Mouse (Mus musculus) embryonic fibroblast, embryonic 13.5 days (primary cell): Measurements from ENCODE around the gene Znfx1. TPM values are rescaled to one million over a fixed set of nuclear protein-coding genes. Genes with fewer than 3 reads are reported as not detected.
"Not testable (repeated sequence)": the region's sequence is repeated elsewhere in the genome, so short reads cannot be mapped to it uniquely, and the experiment has no call there.

Source experiments
- H3K27ac ChIP-seq: 2 replicates; pipeline ENCODE4 v1.5.1; 2012; ENCODE audit warnings: low read length, control low read depth, inconsistent platforms; ENCODE audit not compliant: insufficient read depth
- H3K4me1 ChIP-seq: 2 replicates; pipeline ENCODE4 v1.6.1; 2011; ENCODE audit warnings: low read length; ENCODE audit not compliant: control insufficient read depth, insufficient read depth
- H3K4me3 ChIP-seq: 2 replicates; pipeline ENCODE4 v1.5.1; 2011; ENCODE audit warnings: mild to moderate bottlenecking, control low read depth, low read length; ENCODE audit not compliant: insufficient read depth
- CTCF ChIP-seq: IDR thresholded peaks from 2 replicates; pipeline ENCODE4 v1.5.1; 2011; ENCODE audit warnings: mild to moderate bottlenecking, control low read depth, low read length, moderate library complexity, borderline replicate concordance; ENCODE audit not compliant: insufficient read depth
- POLR2A ChIP-seq: IDR thresholded peaks from 2 replicates; pipeline ENCODE4 v1.6.1; 2011; ENCODE audit warnings: low read depth, mild to moderate bottlenecking, control low read depth, low read length, moderate library complexity
- polyA plus RNA-seq: library from polyadenylated mRNA; stranded (reverse); fragments of >200 nt; gene quantifications from 2 replicates; pipeline ENCODE4 v1.2.4, GENCODE M21; 2011; ENCODE audit warnings: low read depth; ENCODE audit not compliant: missing spikeins, insufficient read length

Gene Znfx1
- polyA plus RNA-seq, 1 experiment: 23.6 TPM

GRCm38 (mm10) chr2:167028553-167028952 is 34.3 kb downstream of the Znfx1 start:
- Histone ChIP-seq H3K4me1 (no peaks in the 10 kb centered on the region), H3K27ac (no peak overlapping the region), H3K4me3 (no peak overlapping the region)
- TF ChIP-seq CTCF (no peak), POLR2A (no peak)

GRCm38 (mm10) chr2:167019396-167019795 is 43.4 kb downstream of the Znfx1 start:
- no peak overlapping the region for H3K27ac ChIP-seq
- peaks cover 4% of the 10 kb centered on the region for H3K4me1 ChIP-seq
- TF ChIP-seq POLR2A (no peak), CTCF (no peak)
- H3K4me3 ChIP-seq: no peak overlapping the region

GRCm38 (mm10) chr2:167015382-167015718 is 47.5 kb downstream of the Znfx1 start:
- TF ChIP-seq CTCF: no peak
- TF ChIP-seq POLR2A: no peak
- Histone ChIP-seq H3K27ac (no peak overlapping the region), H3K4me3 (peak overlapping the region; percentile 93), H3K4me1 (peaks cover 4% of the 10 kb centered on the region)

- H3K4me3 ChIP-seq: peak within 1 kb of the TSS; percentile 93
- peak within 1 kb of the TSS; percentile 53; the same call in 1 of the 2 replicates for H3K27ac ChIP-seq
- TF ChIP-seq POLR2A (peak; percentile 73), CTCF (no peak)
- H3K4me1 ChIP-seq: peaks cover 4% of the 10 kb centered on the region
Observed at GRCm38 (mm10) chr2:167014702-167015381, 48.0 kb downstream of the Znfx1 start, which contains the start of gene Ddx27. Gene Ddx27, plus strand, starts transcription at chr2:167015193.

GRCm38 (mm10) chr2:167010546-167010945 is 52.3 kb downstream of the Znfx1 start:
- no peaks in the 10 kb centered on the region for H3K4me1 ChIP-seq

GRCm38 (mm10) chr2:167009483-167009882 is 53.3 kb downstream of the Znfx1 start:
- TF ChIP-seq CTCF: no peak
- no peak for TF ChIP-seq POLR2A
- Histone ChIP-seq H3K4me1 (no peaks in the 10 kb centered on the region), H3K27ac (no peak overlapping the region), H3K4me3 (no peak overlapping the region)

More at GRCm38 (mm10) chr2:167010546-167010945, 52.3 kb downstream of the Znfx1 start:
- H3K4me3 ChIP-seq: no peak overlapping the region
- TF ChIP-seq POLR2A (no peak), CTCF (no peak)
- H3K27ac ChIP-seq: no peak overlapping the region

GRCm38 (mm10) chr2:167007565-167007964 is 55.2 kb downstream of the Znfx1 start:
- H3K4me3 ChIP-seq, H3K27ac ChIP-seq, H3K4me1 ChIP-seq: not testable (repeated sequence)

- Histone ChIP-seq H3K4me3 (no peak overlapping the region), H3K4me1 (no peaks in the 10 kb centered on the region; the same call in 1 of the 2 replicates), H3K27ac (no peak overlapping the region)
- TF ChIP-seq CTCF (no peak), POLR2A (no peak)
Observed at GRCm38 (mm10) chr2:167007001-167007491, 55.8 kb downstream of the Znfx1 start.

- H3K4me1 ChIP-seq: no peaks in the 10 kb centered on the region; the same call in 1 of the 2 replicates
- no peak overlapping the region for H3K4me3 ChIP-seq
- TF ChIP-seq CTCF (no peak), POLR2A (no peak)
- no peak overlapping the region for H3K27ac ChIP-seq
Observed at GRCm38 (mm10) chr2:167006355-167006754, 56.5 kb downstream of the Znfx1 start.

- Histone ChIP-seq H3K4me1 (no peaks in the 10 kb centered on the region; the same call in 1 of the 2 replicates), H3K4me3 (no peak overlapping the region), H3K27ac (no peak overlapping the region)
- TF ChIP-seq POLR2A: no peak
- no peak for TF ChIP-seq CTCF
Observed at GRCm38 (mm10) chr2:167004099-167004854, 58.5 kb downstream of the Znfx1 start.
